Mouse (Mus musculus) hindbrain, embryonic 16.5 days (tissue): ENCODE measurements at regions not wholly inside any gene's neighbourhood (a gene's known extent, or its start where the extent isn't known, plus 50 kb on each side); places are given as distances from the start of the nearest gene placed in this dataset.
A peak's percentile ranks its signal among the peaks of the same experiment; 100 is the strongest.

ENCODE experiments used
- ATAC-seq: fragments of 200-750 bp; cut with Nextera tagmentation; 2 replicates; pipeline ENCODE4 v1.8.0; 2017; ENCODE audit warnings: moderate TSS enrichment, moderate library complexity
- H3K27ac ChIP-seq: fragments of 300-500 bp; sonication (generic); 2 replicates; pipeline ENCODE4 v1.5.1; 2014; ENCODE audit warnings: low read depth, mild to moderate bottlenecking, control low read depth, low read length, moderate library complexity
- H3K27me3 ChIP-seq: fragments of 300-500 bp; sonication (generic); replicated peaks from 2 replicates; pipeline ENCODE4 v1.6.1; 2014; ENCODE audit warnings: low read length; ENCODE audit not compliant: control insufficient read depth, insufficient read depth
- H3K36me3 ChIP-seq: fragments of 300-500 bp; sonication (generic); 2 replicates; pipeline ENCODE4 v1.6.1; 2014; ENCODE audit warnings: mild to moderate bottlenecking, low read length, moderate library complexity, mixed read lengths; ENCODE audit not compliant: control insufficient read depth, insufficient read depth
- H3K4me1 ChIP-seq: fragments of 300-500 bp; sonication (generic); 2 replicates; pipeline ENCODE4 v1.6.1; 2014; ENCODE audit warnings: low read depth, low read length; ENCODE audit not compliant: control insufficient read depth, insufficient read depth
- H3K4me2 ChIP-seq: fragments of 300-500 bp; sonication (generic); 2 replicates; pipeline ENCODE4 v1.6.1; 2014; ENCODE audit warnings: mild to moderate bottlenecking, low read length, control low read depth, moderate library complexity
- H3K4me3 ChIP-seq: fragments of 300-500 bp; sonication (generic); 2 replicates; pipeline ENCODE4 v1.5.1; 2014; ENCODE audit warnings: mild to moderate bottlenecking, low read length, control low read depth, moderate library complexity
- H3K9ac ChIP-seq: fragments of 300-500 bp; sonication (generic); 2 replicates; pipeline ENCODE4 v1.6.1; 2014; ENCODE audit warnings: low read depth, mild to moderate bottlenecking, control low read depth, low read length, moderate library complexity
- H3K9me3 ChIP-seq: fragments of 300-500 bp; sonication (generic); 2 replicates; pipeline ENCODE4 v1.6.1; 2014; ENCODE audit warnings: mild to moderate bottlenecking, low read length, moderate library complexity; ENCODE audit not compliant: control insufficient read depth
- WGBS: fragments of 180-500 bp; shearing (Covaris S2); extraction: QIAGEN DNeasy Blood & Tissue Kit; methylation state at CpG from one replicate; pipeline ENCODE4 v1.1.7; 2014; 5-methylcytosine and 5-hydroxymethylcytosine counted together

DNA sequence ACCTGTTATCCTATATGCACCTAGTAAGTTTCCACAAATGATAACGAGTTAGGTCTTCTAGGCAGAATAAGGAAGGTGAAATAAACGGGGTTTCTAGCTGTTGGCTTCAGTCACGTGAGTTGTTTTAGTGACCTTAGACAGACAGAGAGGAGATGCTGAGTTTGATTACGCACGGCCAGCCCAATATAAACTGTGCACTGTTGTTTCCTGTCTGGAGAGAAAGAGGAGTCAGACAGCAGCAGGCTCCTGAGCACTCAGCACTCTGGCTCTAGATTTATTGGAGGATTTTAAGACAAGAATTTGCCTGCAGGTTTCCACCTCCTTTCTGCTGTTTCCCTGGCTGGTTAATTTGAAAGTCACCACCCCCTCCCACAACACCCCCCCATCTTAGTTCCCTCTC, 570.4 kb upstream of the Nox3 start:
- H3K4me3 ChIP-seq, result no peak overlapping the region
- H3K4me2 ChIP-seq, result no peak overlapping the region; the same call in 1 of the 2 replicates
- H3K36me3 ChIP-seq, result no peaks in the 10 kb centered on the region
- H3K27me3 ChIP-seq, result no peaks in the 10 kb centered on the region
- ATAC-seq, result no peak
- 39% methylated on average over 5 of the region's 5 CpGs for WGBS
- H3K27ac ChIP-seq, result peak overlapping the region; percentile 23; the same call in 1 of the 2 replicates
- peaks cover 11% of the 10 kb centered on the region for H3K4me1 ChIP-seq
- no peak overlapping the region for H3K9ac ChIP-seq
- H3K9me3 ChIP-seq, result no peaks in the 10 kb centered on the region

GRCm38 (mm10) chr17:4268380-4268779, 572.3 kb upstream of the Nox3 start:
- no peaks in the 10 kb centered on the region for H3K27me3 ChIP-seq
- no peak for ATAC-seq
- WGBS, result 71% methylated on average over 5 of the region's 5 CpGs
- no peak overlapping the region for H3K4me2 ChIP-seq
- H3K9me3 ChIP-seq, result no peaks in the 10 kb centered on the region
- no peak overlapping the region for H3K27ac ChIP-seq
- H3K4me3 ChIP-seq, result no peak overlapping the region
- H3K36me3 ChIP-seq, result no peaks in the 10 kb centered on the region
- H3K4me1 ChIP-seq, result peaks cover 11% of the 10 kb centered on the region
- no peak overlapping the region for H3K9ac ChIP-seq

- Histone ChIP-seq H3K4me3 (no peak overlapping the region), H3K36me3 (no peaks in the 10 kb centered on the region), H3K27me3 (no peaks in the 10 kb centered on the region), H3K9me3 (no peaks in the 10 kb centered on the region), H3K4me2 (no peak overlapping the region), H3K27ac (no peak overlapping the region), H3K4me1 (no peaks in the 10 kb centered on the region), H3K9ac (no peak overlapping the region)
- WGBS, result 84% methylated on average over 5 of the region's 5 CpGs
- ATAC-seq, result no peak
Observed at GRCm38 (mm10) chr17:4272456-4272855, 576.4 kb upstream of the Nox3 start.

- Histone ChIP-seq H3K36me3 (no peaks in the 10 kb centered on the region), H3K9me3 (no peaks in the 10 kb centered on the region), H3K27ac (no peak overlapping the region), H3K4me3 (no peak overlapping the region), H3K9ac (no peak overlapping the region), H3K4me2 (no peak overlapping the region), H3K4me1 (no peaks in the 10 kb centered on the region), H3K27me3 (no peaks in the 10 kb centered on the region)
- 86% methylated on average over 4 of the region's 4 CpGs for WGBS
- no peak for ATAC-seq
Observed at GRCm38 (mm10) chr17:4276722-4277121, 580.7 kb upstream of the Nox3 start.

GRCm38 (mm10) chr17:4278239-4278827, 582.3 kb upstream of the Nox3 start:
- Histone ChIP-seq H3K9ac (no peak overlapping the region), H3K36me3 (no peaks in the 10 kb centered on the region), H3K4me3 (no peak overlapping the region), H3K4me1 (no peaks in the 10 kb centered on the region), H3K27me3 (no peaks in the 10 kb centered on the region), H3K9me3 (no peaks in the 10 kb centered on the region), H3K4me2 (no peak overlapping the region), H3K27ac (no peak overlapping the region)
- ATAC-seq, result no peak
- 39% methylated on average over 4 of the region's 4 CpGs for WGBS

- Histone ChIP-seq H3K27ac (no peak overlapping the region), H3K4me3 (no peak overlapping the region), H3K9ac (no peak overlapping the region), H3K27me3 (no peaks in the 10 kb centered on the region), H3K9me3 (no peaks in the 10 kb centered on the region), H3K4me1 (no peaks in the 10 kb centered on the region), H3K36me3 (no peaks in the 10 kb centered on the region), H3K4me2 (no peak overlapping the region)
- no peak for ATAC-seq
- 91% methylated on average over 5 of the region's 5 CpGs for WGBS
Observed at GRCm38 (mm10) chr17:4281451-4281850, 585.4 kb upstream of the Nox3 start.

GRCm38 (mm10) chr17:4291418-4291817, 595.4 kb upstream of the Nox3 start:
- Histone ChIP-seq H3K9me3 (no peaks in the 10 kb centered on the region), H3K4me1 (no peaks in the 10 kb centered on the region), H3K4me3 (no peak overlapping the region), H3K27ac (no peak overlapping the region), H3K9ac (no peak overlapping the region), H3K36me3 (no peaks in the 10 kb centered on the region), H3K27me3 (no peaks in the 10 kb centered on the region), H3K4me2 (no peak overlapping the region)
- 82% methylated on average over 2 of the region's 2 CpGs for WGBS
- no peak for ATAC-seq

DNA sequence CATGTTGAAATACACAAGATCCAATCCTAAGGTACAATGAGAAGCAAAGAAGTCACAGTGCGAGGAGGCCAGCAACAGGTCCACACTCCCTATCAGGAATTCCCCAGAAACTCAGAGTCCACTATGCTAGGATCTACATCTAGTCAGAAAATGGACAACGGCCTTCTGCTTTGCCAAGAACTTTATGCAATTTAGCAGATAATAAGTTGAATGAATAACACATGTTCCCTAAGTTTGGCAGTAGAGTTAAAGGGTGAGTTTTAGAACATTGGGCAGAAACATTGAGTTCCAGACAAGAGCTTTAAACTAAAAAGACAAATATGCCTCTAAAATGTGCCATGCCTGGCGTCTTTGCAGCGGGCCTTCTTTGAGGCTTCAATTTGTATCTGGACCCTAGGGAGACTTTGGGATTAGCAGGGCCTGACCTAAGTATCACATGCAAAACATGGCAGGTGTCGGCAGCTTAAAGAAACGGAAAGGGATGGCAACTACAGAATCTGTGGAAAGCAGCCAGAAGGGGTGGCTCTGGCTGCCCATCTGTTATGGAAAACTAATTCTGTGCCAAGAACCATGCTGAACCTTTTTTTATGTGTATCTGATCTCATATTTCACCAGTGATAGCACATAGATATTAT, 600.6 kb upstream of the Nox3 start:
- no peak overlapping the region for H3K4me3 ChIP-seq
- no peak overlapping the region for H3K9ac ChIP-seq
- H3K9me3 ChIP-seq, result no peaks in the 10 kb centered on the region
- no peaks in the 10 kb centered on the region for H3K27me3 ChIP-seq
- no peaks in the 10 kb centered on the region for H3K36me3 ChIP-seq
- ATAC-seq, result peak; percentile 37; the same call in 1 of the 2 replicates
- H3K27ac ChIP-seq, result no peak overlapping the region
- H3K4me2 ChIP-seq, result no peak overlapping the region
- H3K4me1 ChIP-seq, result no peaks in the 10 kb centered on the region
- 75% methylated on average over 6 of the region's 6 CpGs for WGBS

DNA sequence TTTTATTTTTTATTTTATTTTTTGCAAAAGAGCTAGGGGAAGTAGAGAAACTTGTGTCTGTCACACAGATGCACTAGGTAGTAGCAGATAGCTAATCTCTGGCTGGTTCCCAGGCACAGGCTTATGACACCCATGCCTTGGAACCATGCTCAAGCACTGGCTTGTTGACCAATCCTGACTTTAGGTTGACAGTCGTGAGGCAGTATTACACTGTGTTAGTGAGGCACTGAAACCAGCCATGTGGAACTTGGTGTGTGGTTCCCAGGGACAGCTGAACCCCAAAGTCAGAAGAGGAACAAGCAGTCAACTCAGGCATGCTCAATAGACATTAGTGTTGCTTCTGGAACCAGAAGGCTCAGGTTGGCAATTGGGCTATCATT, 601.1 kb upstream of the Nox3 start:
- Histone ChIP-seq H3K9ac (no peak overlapping the region), H3K9me3 (no peaks in the 10 kb centered on the region), H3K36me3 (no peaks in the 10 kb centered on the region), H3K27me3 (no peaks in the 10 kb centered on the region), H3K4me3 (no peak overlapping the region), H3K27ac (no peak overlapping the region), H3K4me1 (no peaks in the 10 kb centered on the region), H3K4me2 (no peak overlapping the region)
- WGBS, result 75% methylated on average over 1 of the region's 1 CpGs
- peak; percentile 83 for ATAC-seq
